In the genomic region with DNA sequence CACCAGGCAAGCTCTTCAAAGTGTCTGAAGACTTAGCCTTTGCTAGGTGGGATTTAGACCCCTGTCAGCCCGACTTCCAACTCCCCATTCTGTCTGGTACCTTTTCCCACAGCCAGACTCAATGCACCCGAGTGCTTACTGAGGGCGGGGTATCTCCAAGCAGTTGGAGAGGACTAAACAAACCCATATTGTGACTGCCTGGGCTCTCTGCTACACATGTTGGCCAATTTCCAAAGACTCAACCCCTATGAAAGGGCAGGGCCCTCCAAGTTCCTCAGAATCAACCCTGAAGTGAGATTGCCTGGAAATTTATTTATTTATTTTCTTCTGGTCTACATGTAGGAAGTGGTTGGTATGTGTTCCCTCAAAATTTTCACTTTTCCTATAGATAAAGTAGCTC, we compare ENCODE assay signal across 30 mouse cellular contexts. TPM values are rescaled to one million over a fixed set of nuclear protein-coding genes. Genes with fewer than 3 reads are reported as not detected.
DNase-seq lines count a peak whose midpoint lies in the region; ATAC-seq and TF ChIP-seq lines count a peak whose summit lies in the region.
"Had no signal": no experiment of that assay in that cellular context is flagged by ENCODE, and none has a peak within 500 bp of the region (broad histone marks: within the 10 kb centered on the region; RNA-seq: fewer than 3 reads in every experiment).

No protein-coding gene starts in this region.

- H3K36me3 ChIP-seq in lung, embryonic 14.5 days (ENCODE audit: insufficient read depth), result no peaks in the 10 kb centered on the region
- no peaks in the 10 kb centered on the region for H3K36me3 ChIP-seq in stomach, embryonic 14.5 days (ENCODE audit: control insufficient read depth, insufficient read depth, low read length)
- no peaks in the 10 kb centered on the region for H3K36me3 ChIP-seq in stomach, postnatal 0 days (ENCODE audit: control insufficient read depth, insufficient read depth, low read length)
- H3K36me3 ChIP-seq in stomach, embryonic 16.5 days (ENCODE audit: control insufficient read depth, insufficient read depth, low read length), result no peaks in the 10 kb centered on the region
- H3K36me3 ChIP-seq: embryonic facial prominence, embryonic 12.5 days; forebrain, embryonic 10.5 days; forebrain, embryonic 15.5 days; hindbrain, embryonic 12.5 days; intestine, embryonic 15.5 days; liver, embryonic 12.5 days; midbrain, embryonic 12.5 days; neural tube, embryonic 13.5 days had no signal

- peak; percentile 31; the same call in 1 of the 2 replicates for ATAC-seq in lung, embryonic 14.5 days (ENCODE audit: insufficient read depth)
- peak; percentile 61; the same call in 1 of the 2 replicates for ATAC-seq in stomach, embryonic 14.5 days (ENCODE audit: insufficient number of reproducible peaks, insufficient read depth, low FRiP score, low read depth)
- no peak for ATAC-seq in stomach, postnatal 0 days (ENCODE audit: low FRiP score, low TSS enrichment)
- ATAC-seq in granulocyte monocyte progenitor cell, adult 5-6 weeks (replicated peaks; ENCODE audit: poor library complexity, severe bottlenecking), result peak; percentile 68
- peak; percentile 69; the same call in 1 of the 2 replicates for ATAC-seq in stomach, embryonic 16.5 days (ENCODE audit: insufficient read depth, low FRiP score)
- ATAC-seq in cerebellum, adult (ENCODE audit: insufficient number of reproducible peaks, low FRiP score, low TSS enrichment), result no peak
- ATAC-seq: forebrain, embryonic 15.5 days; hindbrain, postnatal 0 days; intestine, embryonic 15.5 days; liver, embryonic 12.5 days; liver, postnatal 0 days had no signal

- TF ChIP-seq EP300 in stomach, postnatal 0 days (optimal IDR thresholded peaks at IDR 0.05), result no peak

- no peak for TF ChIP-seq CTCF in lung, embryonic 14.5 days (IDR thresholded peaks at IDR 0.05; ENCODE audit: low read depth)
- no peak for TF ChIP-seq CTCF in stomach, postnatal 0 days (IDR thresholded peaks at IDR 0.05; ENCODE audit: low read depth)

- no peak overlapping the region for H3K4me3 ChIP-seq in lung, embryonic 14.5 days (ENCODE audit: low read depth, low read length)
- no peak overlapping the region for H3K4me3 ChIP-seq in stomach, embryonic 14.5 days (ENCODE audit: low read depth, low read length)
- no peak overlapping the region for H3K4me3 ChIP-seq in stomach, postnatal 0 days (ENCODE audit: low read depth, low read length)
- H3K4me3 ChIP-seq in stomach, embryonic 16.5 days (replicated peaks; ENCODE audit: low read length), result no peak overlapping the region
- H3K4me3 ChIP-seq: embryonic facial prominence, embryonic 12.5 days; forebrain, embryonic 10.5 days; forebrain, embryonic 15.5 days; gastrocnemius, adult 2 months; hindbrain, embryonic 12.5 days; intestine, embryonic 15.5 days; liver, embryonic 12.5 days; midbrain, embryonic 12.5 days; neural tube, embryonic 13.5 days had no signal

- no peaks in the 10 kb centered on the region for H3K9me3 ChIP-seq in lung, embryonic 14.5 days (ENCODE audit: low read depth, low read length)
- H3K9me3 ChIP-seq in stomach, embryonic 14.5 days (ENCODE audit: control insufficient read depth, low read depth, low read length), result no peaks in the 10 kb centered on the region
- no peaks in the 10 kb centered on the region for H3K9me3 ChIP-seq in stomach, postnatal 0 days (ENCODE audit: control insufficient read depth, low read length)
- H3K9me3 ChIP-seq in stomach, embryonic 16.5 days (replicated peaks; ENCODE audit: control insufficient read depth, low read length), result no peaks in the 10 kb centered on the region
- H3K9me3 ChIP-seq: embryonic facial prominence, embryonic 12.5 days; forebrain, embryonic 10.5 days; forebrain, embryonic 15.5 days; hindbrain, embryonic 12.5 days; intestine, embryonic 15.5 days; liver, embryonic 12.5 days; midbrain, embryonic 12.5 days; neural tube, embryonic 13.5 days had no signal

- no peak overlapping the region for H3K27ac ChIP-seq in lung, embryonic 14.5 days (ENCODE audit: low read depth)
- no peak overlapping the region for H3K27ac ChIP-seq in stomach, embryonic 14.5 days (ENCODE audit: low read length)
- no peak overlapping the region for H3K27ac ChIP-seq in stomach, postnatal 0 days (replicated peaks)
- H3K27ac ChIP-seq in stomach, embryonic 16.5 days (ENCODE audit: low read length), result no peak overlapping the region
- H3K27ac ChIP-seq: embryonic facial prominence, embryonic 12.5 days; forebrain, embryonic 10.5 days; forebrain, embryonic 15.5 days; gastrocnemius, adult 2 months; hindbrain, embryonic 12.5 days; hindbrain, postnatal 0 days; intestine, embryonic 15.5 days; kidney, postnatal 0 days; liver, embryonic 12.5 days; midbrain, embryonic 12.5 days; neural tube, embryonic 13.5 days had no signal

- no peaks in the 10 kb centered on the region for H3K27me3 ChIP-seq in lung, embryonic 14.5 days (ENCODE audit: insufficient read depth, low read length)
- no peaks in the 10 kb centered on the region for H3K27me3 ChIP-seq in stomach, embryonic 14.5 days (ENCODE audit: control insufficient read depth, insufficient read depth, low read length)
- no peaks in the 10 kb centered on the region for H3K27me3 ChIP-seq in stomach, postnatal 0 days (ENCODE audit: control insufficient read depth, insufficient read depth, low read length)
- H3K27me3 ChIP-seq in stomach, embryonic 16.5 days (ENCODE audit: control insufficient read depth, insufficient read depth, low read length), result no peaks in the 10 kb centered on the region
- H3K27me3 ChIP-seq: embryonic facial prominence, embryonic 12.5 days; forebrain, embryonic 15.5 days; hindbrain, embryonic 12.5 days; intestine, embryonic 15.5 days; liver, embryonic 12.5 days; midbrain, embryonic 12.5 days; neural tube, embryonic 13.5 days had no signal

- H3K4me1 ChIP-seq in lung, embryonic 14.5 days (ENCODE audit: insufficient read depth), result peaks cover 11% of the 10 kb centered on the region
- 0 out of 2 replicates have a peak, but pooled peaks cover 7% of the 10 kb centered on the region for H3K4me1 ChIP-seq in stomach, embryonic 14.5 days (ENCODE audit: control insufficient read depth, insufficient read depth, low read length)
- H3K4me1 ChIP-seq in stomach, postnatal 0 days (replicated peaks; ENCODE audit: control insufficient read depth, insufficient read depth), result no peaks in the 10 kb centered on the region
- H3K4me1 ChIP-seq in stomach, embryonic 16.5 days (ENCODE audit: control insufficient read depth, insufficient read depth, low read length), result peaks cover 7% of the 10 kb centered on the region
- H3K4me1 ChIP-seq: forebrain, embryonic 10.5 days; hindbrain, embryonic 12.5 days; midbrain, embryonic 12.5 days had no signal

- H3K9ac ChIP-seq in lung, embryonic 14.5 days, result no peak overlapping the region
- H3K9ac ChIP-seq in stomach, embryonic 14.5 days (replicated peaks; ENCODE audit: low read depth, low read length), result no peak overlapping the region
- no peak overlapping the region for H3K9ac ChIP-seq in stomach, postnatal 0 days (ENCODE audit: low read length)
- H3K9ac ChIP-seq in stomach, embryonic 16.5 days (ENCODE audit: low read length), result no peak overlapping the region
- H3K9ac ChIP-seq: embryonic facial prominence, embryonic 12.5 days; forebrain, embryonic 15.5 days; hindbrain, embryonic 12.5 days; intestine, embryonic 15.5 days; liver, embryonic 12.5 days; liver, postnatal 0 days; midbrain, embryonic 12.5 days; neural tube, embryonic 13.5 days had no signal

- DNase-seq in lung, embryonic 14.5 days, result peak; percentile 54
- no peak for DNase-seq in lung, postnatal 10 days
- DNase-seq in stomach, postnatal 0 days (ENCODE audit: low spot score), result no peak
- no peak for DNase-seq in urinary bladder, postnatal 10 days (ENCODE audit: low spot score)
- DNase-seq: cerebellum, adult 8-10 months; cerebellum, postnatal 25 days; gastrocnemius, adult 2 months; gastrocnemius, postnatal 36 days; heart, postnatal 14 days; kidney, adult 8-10 months; kidney, postnatal 4 days; layer of hippocampus, postnatal 36 days; left cerebral cortex, postnatal 4 days; liver, postnatal 0 days; retina, postnatal 1 day; right cerebral cortex, postnatal 14 days had no signal

- 40% methylated on average over 3 of the region's 3 CpGs for WGBS in lung, embryonic 14.5 days
- WGBS in stomach, embryonic 14.5 days, result 50% methylated on average over 3 of the region's 3 CpGs
- WGBS in stomach, postnatal 0 days, result 40% methylated on average over 3 of the region's 3 CpGs
- WGBS in stomach, embryonic 16.5 days, result 38% methylated on average over 3 of the region's 3 CpGs

- no peak overlapping the region for H3K4me2 ChIP-seq in lung, embryonic 14.5 days
- no peak overlapping the region for H3K4me2 ChIP-seq in stomach, embryonic 14.5 days (replicated peaks; ENCODE audit: low read depth, low read length)
- no peak overlapping the region for H3K4me2 ChIP-seq in stomach, postnatal 0 days (replicated peaks; ENCODE audit: low read depth)
- H3K4me2 ChIP-seq in stomach, embryonic 16.5 days (ENCODE audit: low read depth, low read length), result no peak overlapping the region
- H3K4me2 ChIP-seq: embryonic facial prominence, embryonic 12.5 days; forebrain, embryonic 15.5 days; hindbrain, embryonic 12.5 days; intestine, embryonic 15.5 days; liver, embryonic 12.5 days; midbrain, embryonic 12.5 days; neural tube, embryonic 13.5 days had no signal

RNA-seq across cellular contexts. Expression of gene Zfp326, which starts 26.7 kb away (rescaled TPM):
- polyA plus RNA-seq in lung, embryonic 14.5 days (2014; fragmentation: Nextera tagmentation; extraction: Ambion mirVana), result 43.4 and 45.8 TPM in 2 replicates
- 53.4 and 53.8 TPM in 2 replicates for polyA plus RNA-seq in stomach, embryonic 14.5 days (2014; fragmentation: Nextera tagmentation; extraction: Ambion mirVana)
- polyA plus RNA-seq in stomach, postnatal 0 days (2015; fragmentation: Nextera tagmentation; extraction: Ambion mirVana), result 15.0 and 17.7 TPM in 2 replicates
- total RNA-seq in granulocyte monocyte progenitor cell, adult 5-6 weeks (2014; fragmentation: Nextera tagmentation), result 33.5 and 33.9 TPM in 2 replicates
- total RNA-seq in granulocyte monocyte progenitor cell, adult 5-6 weeks (2017), result 48.7 and 49.1 TPM in 2 replicates
- 28.1 and 31.6 TPM in 2 replicates for polyA plus RNA-seq in stomach, embryonic 16.5 days (2015; fragmentation: Nextera tagmentation; extraction: Ambion mirVana)

Comparison
In these comparisons a context has a peak if more than half of its experiments do, and no peak if none do; other contexts are left out.
1. ATAC-seq: peak in lung, embryonic 14.5 days (single experiment), stomach, embryonic 14.5 days (single experiment), granulocyte monocyte progenitor cell, adult 5-6 weeks (single experiment) and stomach, embryonic 16.5 days (single experiment); none in stomach, postnatal 0 days (single experiment) and cerebellum, adult (single experiment).